Mouse (Mus musculus) monocyte, adult 5-6 weeks (primary cell): ENCODE data around the gene Ufc1. TPM values are rescaled to one million over a fixed set of nuclear protein-coding genes. Genes with fewer than 3 reads are reported as not detected.

Experiments used
- ATAC-seq: fragments of 153-309, 156-312 bp; replicated peaks from 2 replicates; pipeline ENCODE4 v1.8.0; 2017; ENCODE audit warnings: mild to moderate bottlenecking; ENCODE audit not compliant: low TSS enrichment, insufficient number of reproducible peaks, severe bottlenecking, poor library complexity, low FRiP score
- total RNA-seq: library from RNA; stranded (forward); fragments of 200-1000, 200-491, 200-594 nt; gene quantifications from 3 replicates; pipeline ENCODE4 v1.2.3, GENCODE M21; 2017

Ufc1 gene
- total RNA-seq, 1 experiment from 2014 or later: 66.9 TPM

DNA sequence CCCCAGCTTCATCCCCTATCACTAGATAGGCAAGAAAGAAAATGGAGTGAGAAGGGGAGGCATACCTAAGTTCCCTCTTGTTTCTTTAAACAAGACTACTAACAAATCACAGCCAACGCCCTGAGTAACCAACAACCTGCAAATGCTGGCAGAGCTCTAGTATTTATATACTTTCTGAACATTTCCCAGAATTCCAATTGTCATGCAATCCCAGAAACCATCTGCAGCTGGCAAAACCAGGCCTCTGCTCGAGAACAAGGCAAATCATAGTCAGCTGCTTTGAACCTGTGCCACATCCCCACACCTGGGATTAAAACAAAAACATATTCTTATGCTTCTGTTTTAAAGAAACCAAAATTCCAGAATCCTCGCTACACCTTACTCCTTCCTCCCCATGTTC, 1.5 kb downstream of the Ufc1 start:
- no peak for ATAC-seq

DNA sequence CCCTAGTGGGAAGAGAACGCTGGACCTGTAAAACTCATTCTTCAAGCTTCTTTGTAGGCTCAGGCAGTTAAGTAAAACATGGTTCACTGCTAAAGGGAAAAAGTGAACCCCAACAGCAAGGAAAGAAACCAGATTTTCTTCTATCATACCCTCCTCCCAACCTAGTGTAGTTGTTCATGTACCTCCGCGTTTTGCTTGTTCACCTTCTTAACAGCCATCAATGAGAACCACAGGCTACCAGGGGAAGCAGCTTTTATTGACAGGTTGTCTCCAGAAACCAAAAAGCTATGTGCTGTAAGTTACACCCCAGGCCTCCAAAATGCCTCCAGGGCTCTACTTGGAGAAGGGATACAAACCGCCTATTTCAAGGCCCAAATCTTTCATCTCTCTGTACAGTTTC, 6.5 kb downstream of the Ufc1 start:
- ATAC-seq: no peak

DNA sequence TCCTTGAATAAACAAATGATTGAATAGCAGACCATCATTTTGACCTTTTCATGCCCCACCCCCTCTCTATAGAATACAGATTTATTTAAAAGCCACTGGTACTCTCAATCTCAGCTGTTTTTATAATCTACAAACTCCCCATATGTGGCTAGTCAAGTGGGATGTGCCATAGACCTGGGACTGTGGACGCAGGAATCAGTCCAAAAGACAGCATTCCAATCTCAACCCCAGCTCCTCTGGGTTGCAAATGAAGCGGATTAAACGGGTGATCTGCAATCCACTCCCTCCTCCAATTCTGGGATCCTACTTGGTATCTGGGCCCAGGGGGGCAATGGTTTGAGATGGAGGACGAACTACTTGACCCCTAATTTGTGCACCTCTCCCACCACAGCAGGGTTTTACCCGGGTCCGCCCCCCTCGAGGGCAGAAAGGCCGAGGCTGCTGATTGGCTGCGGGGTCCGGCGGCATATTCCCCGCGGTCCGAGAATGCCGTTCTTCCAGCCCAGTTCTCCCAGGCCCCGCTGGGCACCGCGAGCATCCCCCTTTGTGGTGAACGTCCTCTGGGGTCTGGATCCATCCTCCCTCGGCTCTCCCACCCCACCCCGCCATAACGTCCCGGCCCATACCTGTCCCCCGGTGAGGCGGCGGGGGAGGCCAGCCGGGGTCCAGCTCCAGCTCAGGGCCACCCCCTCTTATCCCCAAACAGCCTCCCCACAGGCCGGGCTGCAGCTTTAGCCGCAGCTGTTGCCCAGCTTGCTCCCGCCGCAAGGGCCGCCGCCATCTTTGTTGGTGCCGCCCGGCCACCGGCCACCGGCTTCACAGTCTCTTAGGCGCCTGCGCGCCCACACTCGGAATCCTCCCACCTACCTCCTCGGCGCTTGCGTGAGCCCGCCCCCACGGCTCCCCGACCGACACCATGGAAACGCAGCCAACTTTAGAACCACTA, 7.4 kb downstream of the Ufc1 start, which contains the start of gene Usp21:
TSS of gene Usp21 (minus strand) at position 856 of the 946 bp plus-strand sequence.
- ATAC-seq: peak; percentile 79

DNA sequence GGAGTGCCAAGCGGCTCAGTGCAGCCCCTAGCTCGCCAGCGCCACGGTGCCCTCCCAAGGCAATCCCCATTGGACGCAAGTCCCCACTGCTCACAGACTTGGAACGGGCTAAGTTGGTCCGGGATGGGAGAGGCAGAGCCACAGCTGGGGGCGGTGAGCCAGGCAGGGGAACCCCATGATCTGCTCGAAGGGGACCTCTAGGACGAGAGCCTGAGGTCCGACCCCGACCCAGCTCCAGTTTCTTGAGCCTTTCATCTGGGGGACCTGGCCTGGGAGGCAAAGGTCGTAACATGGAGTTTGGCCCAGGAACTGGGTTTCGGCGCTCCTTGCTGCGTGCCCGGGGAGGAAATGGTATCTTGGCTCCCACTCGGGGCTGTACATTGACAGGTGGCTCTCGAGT, 8.3 kb downstream of the Ufc1 start:
- ATAC-seq: no peak

DNA sequence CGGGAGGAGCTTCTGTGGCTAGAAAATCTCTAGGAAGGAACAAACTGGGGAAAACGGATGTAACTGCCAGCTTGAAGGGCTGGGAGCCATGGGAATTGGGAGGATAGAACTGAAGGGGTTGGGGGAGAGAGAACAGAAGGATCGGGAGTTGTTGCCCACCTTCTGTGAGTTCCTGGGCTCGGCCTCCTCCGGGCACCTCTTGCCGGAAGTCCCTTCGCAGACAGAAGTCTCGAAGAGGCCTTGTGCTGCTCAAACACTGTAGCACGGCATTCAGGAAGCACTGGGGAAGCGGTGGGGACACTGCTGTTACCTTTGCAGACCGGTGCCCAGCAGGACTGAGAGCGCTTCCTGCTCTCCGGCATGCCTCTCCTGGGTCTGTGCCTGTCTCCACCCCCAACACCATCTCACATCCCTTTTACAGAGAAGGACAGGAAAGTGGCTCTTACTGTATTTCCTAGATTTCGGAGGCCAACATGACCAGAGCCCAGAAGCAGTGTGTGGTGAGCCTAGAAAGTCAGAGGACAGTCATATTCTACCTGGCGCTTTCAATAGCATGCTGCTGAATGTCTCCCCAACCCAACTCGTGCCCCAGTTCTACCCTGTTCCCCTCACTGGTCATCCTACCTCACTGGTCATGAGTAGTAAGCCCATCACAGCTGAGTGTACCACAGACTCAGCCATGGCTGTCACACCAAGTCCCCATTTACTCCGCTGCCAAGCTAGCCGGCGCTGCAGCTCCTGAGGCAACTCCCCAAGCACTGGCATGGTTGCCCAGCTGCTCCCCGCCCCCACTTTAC, 9.5 kb downstream of the Ufc1 start:
- no peak for ATAC-seq

DNA sequence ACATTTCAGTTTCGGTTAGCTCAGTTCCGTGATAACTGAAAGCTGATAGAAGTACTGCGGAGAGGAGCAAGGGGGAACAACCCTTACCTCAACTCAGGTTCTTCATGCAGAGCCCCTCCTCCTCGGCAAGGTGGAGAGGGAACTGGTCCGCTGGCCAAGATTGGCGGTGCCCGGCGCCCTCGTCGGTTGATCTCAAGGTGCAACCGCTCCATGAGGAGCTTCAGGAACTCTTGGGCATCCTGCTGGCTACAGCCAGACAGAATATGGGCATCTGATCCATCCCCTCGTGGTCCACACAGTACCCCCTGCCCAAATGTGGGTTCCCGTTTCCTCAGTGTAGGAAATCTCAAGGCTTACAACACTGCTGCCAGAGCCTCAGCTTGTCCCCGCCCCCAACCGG, 10.3 kb downstream of the Ufc1 start:
- ATAC-seq: no peak

DNA sequence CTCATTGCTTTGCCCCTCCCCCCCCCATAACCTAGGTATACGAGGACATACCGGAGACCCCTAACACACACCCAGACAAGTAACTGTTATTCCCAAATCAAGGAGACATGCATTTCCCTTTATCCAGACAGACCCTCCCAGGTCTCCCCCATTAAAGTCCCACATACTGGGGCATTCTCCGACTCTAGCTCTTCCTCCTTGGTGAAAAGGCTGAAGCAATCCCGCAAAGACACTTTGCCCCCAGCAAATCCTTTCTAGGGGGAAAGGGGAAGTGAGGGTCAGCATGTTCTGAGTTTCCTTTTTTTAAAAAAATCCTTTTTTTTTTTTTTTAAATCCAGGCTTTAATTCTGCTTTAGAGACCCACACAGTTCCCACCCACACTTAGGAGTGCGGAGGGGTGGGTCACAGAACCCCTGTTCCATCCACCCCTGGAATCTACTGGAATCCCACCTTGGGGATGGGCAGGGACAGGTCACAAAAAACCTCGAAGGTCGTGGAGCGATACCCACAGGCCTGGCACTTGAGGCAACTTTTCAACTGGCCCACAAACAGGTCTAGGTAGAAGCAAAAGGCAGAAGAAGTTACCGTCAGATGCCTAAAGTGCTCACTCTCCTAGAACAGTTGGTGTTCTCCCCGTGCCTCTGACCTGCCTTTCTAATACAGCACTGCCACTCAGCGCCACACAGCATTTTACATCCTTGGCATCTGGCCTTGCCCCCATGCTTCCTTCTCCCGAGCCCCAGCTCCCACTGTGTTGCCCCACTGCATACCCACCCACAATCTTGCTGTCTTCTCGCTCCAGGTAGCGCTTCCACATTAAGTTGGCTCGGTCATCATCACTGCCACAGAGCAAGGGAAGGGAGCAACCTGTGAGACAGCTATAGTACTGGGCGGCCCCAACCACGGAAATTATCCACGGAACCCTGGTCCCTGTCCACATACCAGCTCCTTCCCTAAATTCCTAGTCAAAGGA, 11.3 kb downstream of the Ufc1 start:
- no peak for ATAC-seq

DNA sequence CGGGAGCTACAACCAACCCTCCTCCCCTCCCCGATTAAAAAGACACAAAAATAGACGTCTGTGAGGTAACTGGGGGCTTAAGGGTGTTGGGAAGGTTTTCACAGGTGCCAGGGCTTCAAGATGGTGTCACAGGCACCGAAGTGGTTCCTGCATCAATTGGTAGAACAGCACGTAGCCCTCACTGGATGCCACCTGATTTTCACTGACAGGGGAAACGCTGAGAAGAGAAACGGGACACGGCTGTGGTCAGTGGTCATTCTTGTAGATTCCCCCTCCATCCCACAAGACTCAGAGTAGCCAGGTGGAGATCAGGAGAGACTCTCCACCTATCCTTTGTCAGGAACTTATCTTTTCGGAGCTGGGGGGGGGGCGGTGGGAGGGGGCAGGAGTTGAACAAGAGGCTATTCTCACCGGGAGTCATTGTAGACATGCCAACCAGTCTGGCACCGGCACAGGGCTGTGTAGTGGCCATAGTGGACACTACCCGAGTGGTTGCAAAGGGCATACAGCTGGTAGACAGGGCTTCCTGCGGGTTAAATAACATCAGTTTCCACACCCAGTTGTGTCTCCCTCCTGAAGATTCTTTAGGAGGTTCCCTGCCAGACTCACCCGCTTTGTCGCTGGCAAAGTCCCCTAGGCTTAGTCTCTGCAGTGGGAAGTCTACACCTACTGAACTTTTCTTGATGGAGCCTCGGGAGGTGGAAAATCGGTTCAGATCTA, 12.6 kb downstream of the Ufc1 start:
- ATAC-seq: no peak

DNA sequence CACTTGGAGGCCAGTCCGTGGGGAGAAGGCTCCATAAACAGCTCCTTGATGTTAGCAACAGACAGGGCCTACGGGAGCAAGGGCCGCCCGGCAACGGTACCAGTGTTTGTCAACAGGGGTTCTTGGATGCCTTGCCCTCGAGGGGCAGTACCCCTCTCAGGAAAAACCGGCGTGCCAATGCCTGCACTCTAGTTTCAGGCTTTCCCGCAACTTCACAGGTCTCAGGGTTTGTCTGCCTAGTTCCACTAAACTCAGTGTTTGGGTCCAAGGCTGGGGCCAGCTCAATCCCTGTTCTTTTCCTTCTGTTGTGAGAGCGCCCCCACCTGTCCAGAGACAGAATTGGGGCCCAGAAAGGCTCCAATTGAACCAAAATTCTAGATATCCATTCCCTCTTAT, 13.3 kb downstream of the Ufc1 start:
- ATAC-seq: peak; percentile 14

DNA sequence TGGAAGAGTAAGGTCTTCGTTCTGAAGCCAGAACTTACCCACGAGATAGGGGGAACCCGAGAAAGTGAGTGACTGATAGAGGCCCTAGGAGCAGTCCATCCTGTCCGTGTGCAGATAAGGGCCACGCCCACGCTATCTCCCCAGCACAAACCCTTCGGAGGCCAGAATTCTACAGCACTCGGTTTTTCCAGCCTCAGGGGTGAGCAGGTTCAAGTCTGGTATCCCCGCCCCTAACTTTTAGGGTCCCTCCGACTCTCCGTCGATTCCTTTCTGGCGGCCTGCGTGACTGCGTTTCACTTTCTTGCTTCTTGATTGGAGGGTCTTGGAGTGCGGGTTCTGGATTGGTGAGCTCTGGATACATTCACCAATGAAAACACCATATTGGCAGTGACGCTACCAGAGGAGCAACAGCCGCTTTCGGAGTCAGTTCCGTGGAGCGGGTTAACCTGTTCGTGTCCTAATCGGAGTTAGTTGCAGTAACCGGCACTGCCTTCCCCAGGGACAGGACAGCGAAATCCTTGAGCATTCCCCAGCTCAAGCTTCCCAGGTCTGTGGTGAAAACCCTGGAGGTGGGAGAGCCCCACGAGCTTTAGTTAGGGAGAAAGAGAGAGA, 13.8 kb downstream of the Ufc1 start, which contains the start of gene Ppox:
TSS of gene Ppox (minus strand) at position 271 of the 612 bp plus-strand sequence.
- peak; percentile 94 for ATAC-seq

DNA sequence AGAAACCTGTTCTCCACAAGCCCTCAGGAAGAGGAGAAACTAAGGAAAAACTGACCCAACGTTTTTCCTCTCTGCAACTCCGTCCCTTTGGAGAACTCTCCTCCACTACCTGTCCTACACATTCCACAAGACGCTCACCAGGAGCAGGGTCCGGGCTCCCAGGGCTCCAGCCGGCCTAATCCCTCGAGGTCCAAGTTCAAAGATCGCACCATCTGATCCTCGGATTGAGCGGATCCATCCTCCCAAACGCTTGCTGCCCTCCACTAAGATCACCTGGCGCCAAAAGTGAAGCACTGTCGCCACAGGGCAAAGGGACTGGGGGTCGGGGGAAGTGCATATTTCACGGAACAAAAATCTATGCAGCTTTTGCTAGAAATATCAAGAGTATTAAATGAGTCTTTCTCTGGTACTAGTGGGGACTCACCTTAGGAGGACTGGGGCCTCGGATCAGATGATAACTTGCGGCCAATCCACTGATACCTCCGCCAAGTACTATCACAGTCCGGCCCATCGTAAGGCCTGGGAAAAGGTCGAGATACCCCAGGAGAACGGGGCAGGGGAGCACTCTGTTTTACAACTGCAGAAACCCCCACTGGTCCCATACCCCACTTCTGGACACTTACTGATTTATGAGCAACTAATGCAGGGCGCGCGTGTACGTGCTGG, 14.4 kb downstream of the Ufc1 start:
- ATAC-seq: no peak

DNA sequence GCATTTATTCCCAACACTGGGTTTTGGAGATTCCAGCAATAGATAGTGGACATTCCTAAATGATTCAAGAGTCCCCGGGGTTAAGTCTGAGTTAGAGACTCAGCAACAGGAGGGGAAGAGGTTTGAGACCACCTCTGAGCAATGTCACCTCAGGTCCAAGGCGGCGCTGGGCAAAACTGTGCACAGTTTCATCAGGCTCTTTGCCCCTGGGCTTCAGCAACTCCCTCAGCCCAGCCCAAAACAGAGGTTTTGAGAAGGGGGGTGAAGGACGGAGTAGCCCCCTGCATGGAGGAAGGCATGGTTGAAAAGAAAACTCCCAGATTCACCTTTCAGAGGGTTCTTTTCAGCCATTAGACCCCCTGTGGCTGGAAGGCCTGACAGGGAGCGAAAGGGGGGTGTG, 15.1 kb downstream of the Ufc1 start:
- no peak for ATAC-seq

DNA sequence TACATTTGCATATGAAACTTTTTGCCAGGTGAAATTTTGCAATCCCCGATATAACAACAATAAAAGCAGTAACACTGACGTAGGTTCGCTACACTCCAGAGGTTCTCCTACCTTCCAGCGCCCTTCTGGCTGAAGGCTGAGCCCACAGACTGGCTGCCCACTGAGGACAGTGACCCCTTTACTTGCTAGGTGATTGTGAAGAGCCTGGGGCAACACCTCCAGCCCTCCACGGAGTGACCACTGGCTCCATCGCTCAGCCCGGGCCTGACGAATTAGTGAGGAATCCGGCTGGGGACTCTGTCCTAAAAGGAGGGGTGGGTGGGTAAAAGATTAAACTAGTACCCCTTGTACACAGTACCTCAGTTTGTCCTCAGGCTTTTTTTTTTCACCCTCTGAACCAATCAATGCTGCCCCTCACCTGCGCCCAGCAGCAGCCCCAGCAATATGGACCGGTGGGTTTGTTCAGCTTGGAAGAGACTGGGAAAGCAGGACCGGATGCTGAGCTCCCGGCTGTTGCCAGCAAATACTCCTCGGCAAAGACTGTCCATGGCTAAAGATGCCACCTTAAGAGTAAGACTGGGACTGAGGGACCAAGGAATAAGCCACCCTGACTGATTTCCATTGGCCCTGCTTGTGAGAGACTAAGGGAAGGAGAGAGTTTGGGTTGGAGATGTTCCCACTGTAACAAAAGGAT, 15.7 kb downstream of the Ufc1 start:
- no peak for ATAC-seq

DNA sequence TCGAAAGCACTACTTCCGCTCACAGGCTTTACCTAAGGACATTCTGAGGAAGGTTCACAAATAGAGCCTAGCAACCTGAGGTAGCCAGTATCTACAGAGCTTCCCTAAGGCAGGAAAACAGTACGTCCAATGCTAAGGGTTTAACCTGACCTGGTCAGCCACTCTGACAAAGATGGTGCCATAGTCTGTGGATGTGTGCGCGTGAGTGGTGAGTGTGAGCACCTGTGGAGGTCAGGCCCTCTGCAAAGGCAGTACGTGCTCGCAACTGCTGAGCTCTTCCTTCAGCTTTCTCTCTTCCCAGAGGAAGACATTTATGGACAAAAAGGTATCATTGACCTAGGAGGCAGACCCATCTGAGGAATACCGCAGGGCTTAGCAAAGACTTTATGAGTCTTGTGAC, 16.4 kb downstream of the Ufc1 start:
- no peak for ATAC-seq

DNA sequence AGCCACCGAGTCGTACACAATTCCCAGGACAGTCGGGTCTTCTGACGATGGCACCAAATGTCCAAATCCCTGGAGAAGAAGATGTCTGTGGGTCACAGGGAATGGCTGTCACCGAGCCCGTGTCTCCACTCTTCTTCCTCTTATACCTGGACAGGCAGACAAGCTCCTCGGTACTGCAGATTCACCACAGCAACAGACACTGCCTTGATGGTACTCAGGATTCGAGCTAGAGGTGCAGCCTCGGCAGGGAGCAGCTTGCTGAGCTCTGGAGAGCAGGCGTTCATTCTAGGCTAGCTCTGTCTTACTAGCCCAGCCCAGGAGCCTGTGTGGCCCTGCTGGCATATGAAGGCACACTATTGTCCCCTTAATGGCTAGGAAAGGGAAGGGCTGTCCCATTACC, 17.1 kb downstream of the Ufc1 start:
- no peak for ATAC-seq

DNA sequence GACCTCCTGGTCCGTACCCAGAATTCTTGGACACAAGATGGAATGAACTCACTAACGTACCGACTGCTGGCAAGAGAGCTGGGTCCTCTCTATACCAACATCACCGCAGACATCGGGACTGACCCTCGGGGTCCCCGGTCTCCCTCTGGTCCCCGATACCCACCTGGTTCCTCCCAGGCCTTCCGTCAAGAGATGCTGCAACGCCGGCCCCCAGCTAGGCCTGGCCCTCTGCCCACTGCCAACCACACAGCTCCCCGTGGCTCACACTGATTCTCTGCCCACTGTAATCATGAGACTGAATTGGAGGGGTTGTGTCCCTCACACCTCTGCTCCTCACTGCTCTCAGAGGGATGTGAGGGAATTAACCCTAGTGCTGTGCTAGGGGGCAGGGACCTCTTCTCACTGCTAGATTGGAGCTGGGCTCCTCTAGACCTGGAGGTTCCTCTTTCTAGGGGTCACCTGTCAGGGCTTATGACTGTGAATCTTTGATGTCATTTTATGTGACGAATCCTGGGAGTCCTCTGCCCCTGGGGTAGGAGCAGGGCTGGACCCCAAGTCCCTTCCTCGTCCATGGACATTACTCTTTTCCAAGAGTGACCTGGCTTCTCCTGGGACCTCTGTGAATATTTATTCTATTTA, 18.6 kb downstream of the Ufc1 start:
- ATAC-seq: no peak
